Comparison of ENCODE assay signal across 8 mouse cellular contexts in the genomic region with DNA sequence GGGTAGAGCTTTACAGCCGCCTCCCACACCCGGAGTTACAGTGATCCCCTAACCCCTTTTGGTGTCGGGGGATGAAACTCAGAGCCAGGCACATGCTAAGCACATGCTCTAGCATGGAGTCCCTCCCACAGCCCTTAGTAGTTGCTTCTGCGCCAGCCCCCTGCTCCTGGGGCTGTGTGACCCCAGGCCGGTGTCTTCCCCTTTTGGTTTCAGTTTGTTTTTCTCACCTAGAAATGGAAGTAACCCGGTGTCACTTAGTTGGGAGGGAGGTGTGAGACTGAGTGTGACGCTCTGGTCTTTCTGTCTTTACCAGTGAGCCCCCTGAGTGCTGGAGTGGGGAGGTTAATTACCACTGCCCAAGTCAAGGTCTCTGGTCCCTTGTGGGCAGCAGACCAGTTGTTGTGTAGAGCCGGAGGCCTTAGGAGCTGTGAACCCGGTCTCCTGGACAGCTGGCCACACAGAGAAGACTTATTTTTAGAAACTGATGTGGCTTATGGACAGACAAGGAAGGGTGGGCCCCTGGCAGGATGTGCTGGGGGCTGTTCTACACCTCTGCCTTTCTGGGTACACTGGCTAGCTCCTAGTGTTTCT. TPM values are rescaled to one million over a fixed set of nuclear protein-coding genes. Genes with fewer than 3 reads are reported as not detected.
DNase-seq lines count a peak whose midpoint lies in the region; ATAC-seq lines count a peak whose summit lies in the region.

No protein-coding gene starts in this region.

- H3K9me3 ChIP-seq in intestine, embryonic 14.5 days (ENCODE audit: control insufficient read depth, low read length): no peaks in the 10 kb centered on the region

- H3K4me3 ChIP-seq in intestine, embryonic 14.5 days (ENCODE audit: low read depth, low read length): peak overlapping the region; percentile 58

- H3K27me3 ChIP-seq in intestine, embryonic 14.5 days (replicated peaks; ENCODE audit: control insufficient read depth, insufficient read depth, low read length): no peaks in the 10 kb centered on the region

- H3K36me3 ChIP-seq in intestine, embryonic 14.5 days (ENCODE audit: control insufficient read depth, insufficient read depth, low read length): no peaks in the 10 kb centered on the region

- H3K9ac ChIP-seq in intestine, embryonic 14.5 days (ENCODE audit: low read length): peak overlapping the region; percentile 59

- H3K4me2 ChIP-seq in intestine, embryonic 14.5 days (ENCODE audit: low read length): peak overlapping the region; percentile 77

- H3K4me1 ChIP-seq in intestine, embryonic 14.5 days (replicated peaks; ENCODE audit: control insufficient read depth, insufficient read depth, low read length): peaks cover 26% of the 10 kb centered on the region

- no peak overlapping the region; the same call in 1 of the 2 replicates for H3K27ac ChIP-seq in intestine, embryonic 14.5 days (ENCODE audit: low read depth)

- peak; percentile 58 for ATAC-seq in granulocyte monocyte progenitor cell, adult 5-6 weeks (replicated peaks; ENCODE audit: poor library complexity, severe bottlenecking)
- ATAC-seq in intestine, embryonic 14.5 days (replicated peaks; ENCODE audit: low FRiP score, low TSS enrichment, low read depth): no peak

- peak; percentile 82 for DNase-seq in CD4-positive helper T cell, adult 2 months (ENCODE audit: low read depth, low spot score)
- peak; percentile 74 for DNase-seq in T-cell, adult 2 months (ENCODE audit: low spot score)
- DNase-seq in intestine, embryonic 14.5 days (ENCODE audit: low spot score): no peak
- peak; percentile 56 for DNase-seq in lung, postnatal 36 days
- DNase-seq in spleen, postnatal 36 days (ENCODE audit: low spot score in 2 of 2): peak; percentile 76
- no peak for DNase-seq in urinary bladder, postnatal 4 days (ENCODE audit: low spot score in 2 of 2)
- no peak for DNase-seq in frontal cortex, postnatal 14 days (ENCODE audit: low spot score in 2 of 2)

- 30% methylated on average over 9 of the region's 9 CpGs for WGBS in intestine, embryonic 14.5 days

RNA-seq across cellular contexts. Expression of a gene that starts 0.9 kb away (rescaled TPM):
- 37.5 and 51.7 TPM in 2 replicates for total RNA-seq in granulocyte monocyte progenitor cell, adult 5-6 weeks (2014; fragmentation: Nextera tagmentation)
- total RNA-seq in granulocyte monocyte progenitor cell, adult 5-6 weeks (2017): 26.0 and 31.9 TPM in 2 replicates
- polyA plus RNA-seq in intestine, embryonic 14.5 days (2014; fragmentation: Nextera tagmentation; extraction: Ambion mirVana): 15.5 and 20.3 TPM in 2 replicates

RNA-seq across cellular contexts. Expression of a gene that starts 11.7 kb away (rescaled TPM):
- 16.2 and 19.0 TPM in 2 replicates for total RNA-seq in granulocyte monocyte progenitor cell, adult 5-6 weeks (2014; fragmentation: Nextera tagmentation)
- 11.3 and 14.2 TPM in 2 replicates for total RNA-seq in granulocyte monocyte progenitor cell, adult 5-6 weeks (2017)
- 5.7 and 6.9 TPM in 2 replicates for polyA plus RNA-seq in intestine, embryonic 14.5 days (2014; fragmentation: Nextera tagmentation; extraction: Ambion mirVana)

RNA-seq across cellular contexts. Expression of a gene that starts 12.3 kb away (rescaled TPM):
- not detected in 2 replicates for total RNA-seq in granulocyte monocyte progenitor cell, adult 5-6 weeks (2014; fragmentation: Nextera tagmentation)
- not detected in 2 replicates for total RNA-seq in granulocyte monocyte progenitor cell, adult 5-6 weeks (2017)
- 0.15 and 0.35 TPM in 2 replicates for polyA plus RNA-seq in intestine, embryonic 14.5 days (2014; fragmentation: Nextera tagmentation; extraction: Ambion mirVana)

RNA-seq across cellular contexts. Expression of a gene that starts 13.2 kb away (rescaled TPM):
- total RNA-seq in granulocyte monocyte progenitor cell, adult 5-6 weeks (2014; fragmentation: Nextera tagmentation): 1.8 TPM in 1 of 2 replicates, not detected in the other
- not detected in 2 replicates for total RNA-seq in granulocyte monocyte progenitor cell, adult 5-6 weeks (2017)
- polyA plus RNA-seq in intestine, embryonic 14.5 days (2014; fragmentation: Nextera tagmentation; extraction: Ambion mirVana): 0.62 and 0.89 TPM in 2 replicates

RNA-seq across cellular contexts. Expression of a gene that starts 17.2 kb away (rescaled TPM):
- 93.4 and 126 TPM in 2 replicates for total RNA-seq in granulocyte monocyte progenitor cell, adult 5-6 weeks (2014; fragmentation: Nextera tagmentation)
- total RNA-seq in granulocyte monocyte progenitor cell, adult 5-6 weeks (2017): 32.8 and 33.4 TPM in 2 replicates
- polyA plus RNA-seq in intestine, embryonic 14.5 days (2014; fragmentation: Nextera tagmentation; extraction: Ambion mirVana): 118 and 121 TPM in 2 replicates

Comparison
In these comparisons a context has a peak if more than half of its experiments do, and no peak if none do; other contexts are left out.
1. DNase-seq: peak in CD4-positive helper T cell, adult 2 months (single experiment), T-cell, adult 2 months (single experiment), lung, postnatal 36 days (single experiment) and spleen, postnatal 36 days (2 of 2); none in intestine, embryonic 14.5 days (single experiment), urinary bladder, postnatal 4 days (0 of 2) and frontal cortex, postnatal 14 days (0 of 2).